13 mouse cellular contexts compared by ENCODE assay signal in the genomic region with DNA sequence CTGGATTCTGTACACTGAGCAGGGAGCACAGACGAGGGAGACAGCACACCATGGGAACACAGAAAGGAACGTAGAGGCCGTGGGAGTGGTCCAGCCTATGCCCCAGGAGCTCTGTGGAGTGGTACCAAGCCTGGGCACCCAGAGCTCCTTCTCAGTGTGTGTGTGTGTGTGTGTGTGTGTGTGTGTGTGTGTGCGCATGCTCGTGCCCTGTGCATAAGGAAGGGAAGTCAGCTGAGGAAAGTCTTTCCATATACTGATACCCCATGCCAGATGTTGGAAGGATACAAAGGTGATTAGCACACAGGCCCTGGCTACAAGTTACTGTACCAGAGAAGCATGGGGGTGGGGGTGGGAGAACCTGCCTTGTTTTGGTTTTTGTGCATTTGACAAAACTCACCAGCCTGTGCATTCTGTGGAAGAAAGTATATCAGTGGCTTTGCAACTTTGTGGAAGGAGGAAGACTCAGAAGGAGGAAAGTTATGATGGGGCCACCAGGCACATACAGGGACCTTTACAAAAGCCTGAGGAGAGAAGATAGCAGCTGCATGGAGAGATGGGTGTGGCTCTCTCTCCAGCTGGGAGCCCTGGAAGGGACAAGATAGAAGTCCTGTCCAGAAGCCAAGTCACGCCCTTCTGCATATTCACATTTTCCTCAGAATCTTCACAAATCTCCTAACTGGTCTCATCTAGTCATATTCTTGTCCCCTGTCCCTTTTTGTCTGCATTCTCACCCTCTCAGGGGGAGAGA. TPM values are rescaled to one million over a fixed set of nuclear protein-coding genes. Genes with fewer than 3 reads are reported as not detected.
DNase-seq lines count a peak whose midpoint lies in the region; ATAC-seq and TF ChIP-seq lines count a peak whose summit lies in the region.
"Had no signal": no experiment of that assay in that cellular context is flagged by ENCODE, and none has a peak within 500 bp of the region (broad histone marks: within the 10 kb centered on the region; RNA-seq: fewer than 3 reads in every experiment).

No protein-coding gene starts in this region.

- H3K9me3 ChIP-seq in heart, embryonic 13.5 days = no peaks in the 10 kb centered on the region
- no peaks in the 10 kb centered on the region for H3K9me3 ChIP-seq in liver, embryonic 11.5 days (ENCODE audit: control insufficient read depth, low read length)
- no peaks in the 10 kb centered on the region for H3K9me3 ChIP-seq in neural tube, embryonic 15.5 days (replicated peaks)
- no peaks in the 10 kb centered on the region for H3K9me3 ChIP-seq in lung, postnatal 0 days (ENCODE audit: low read length)
- H3K9me3 ChIP-seq: limb, embryonic 15.5 days; midbrain, embryonic 12.5 days had no signal

- WGBS in heart, embryonic 13.5 days = 53% methylated on average over 6 of the region's 6 CpGs
- WGBS in liver, embryonic 11.5 days = 50% methylated on average over 6 of the region's 6 CpGs
- 74% methylated on average over 6 of the region's 6 CpGs for WGBS in neural tube, embryonic 15.5 days
- 69% methylated on average over 5 of the region's 6 CpGs for WGBS in lung, postnatal 0 days

- DNase-seq in heart, adult 9 months (ENCODE audit: low spot score in 2 of 2) = no peak
- peak; percentile 22 for DNase-seq in c-Kit-positive CD71-negative TER-119-negative erythroid progenitor cells, embryonic 14.5 days (ENCODE audit: low read depth)
- DNase-seq in liver, embryonic 11.5 days (ENCODE audit: low spot score) = peak; percentile 41
- peak; percentile 39 to 58 for DNase-seq in spleen, postnatal 36 days (ENCODE audit: low spot score in 2 of 2)
- no peak for DNase-seq in right cerebral cortex, postnatal 14 days
- no peak for DNase-seq in lung, postnatal 0 days (ENCODE audit: low spot score)
- DNase-seq: kidney, adult 11 months; layer of hippocampus, adult 9-11 months had no signal

- peaks cover 28% of the 10 kb centered on the region for H3K4me1 ChIP-seq in heart, embryonic 13.5 days
- peaks cover 11% of the 10 kb centered on the region for H3K4me1 ChIP-seq in liver, embryonic 11.5 days (replicated peaks; ENCODE audit: control insufficient read depth, insufficient read depth, low read length)
- no peaks in the 10 kb centered on the region for H3K4me1 ChIP-seq in neural tube, embryonic 15.5 days
- no peaks in the 10 kb centered on the region for H3K4me1 ChIP-seq in lung, postnatal 0 days (ENCODE audit: insufficient read depth, low read depth, low read length)
- H3K4me1 ChIP-seq: midbrain, embryonic 12.5 days had no signal

- peak overlapping the region; percentile 14 for H3K4me2 ChIP-seq in heart, embryonic 13.5 days
- H3K4me2 ChIP-seq in liver, embryonic 11.5 days = peak overlapping the region; percentile 54
- no peak overlapping the region for H3K4me2 ChIP-seq in neural tube, embryonic 15.5 days
- H3K4me2 ChIP-seq in lung, postnatal 0 days (replicated peaks; ENCODE audit: low read depth, low read length) = no peak overlapping the region
- H3K4me2 ChIP-seq: limb, embryonic 15.5 days; midbrain, embryonic 12.5 days had no signal

- TF ChIP-seq EP300 in lung, postnatal 0 days (IDR thresholded peaks at IDR 0.05) = no peak

- peak overlapping the region; percentile 48; the same call in 1 of the 2 replicates for H3K27ac ChIP-seq in heart, embryonic 13.5 days (replicated peaks)
- H3K27ac ChIP-seq in liver, embryonic 11.5 days (ENCODE audit: low read depth, low read length) = peak overlapping the region; percentile 96
- no peak overlapping the region for H3K27ac ChIP-seq in neural tube, embryonic 15.5 days (replicated peaks)
- H3K27ac ChIP-seq in lung, postnatal 0 days (ENCODE audit: low read length) = no peak overlapping the region
- H3K27ac ChIP-seq: limb, embryonic 15.5 days; midbrain, embryonic 12.5 days had no signal

- H3K4me3 ChIP-seq in heart, embryonic 13.5 days = no peak overlapping the region
- H3K4me3 ChIP-seq in liver, embryonic 11.5 days (ENCODE audit: low read depth, low read length) = no peak overlapping the region
- no peak overlapping the region for H3K4me3 ChIP-seq in neural tube, embryonic 15.5 days (replicated peaks)
- H3K4me3 ChIP-seq in lung, postnatal 0 days (ENCODE audit: low read depth, low read length) = no peak overlapping the region
- H3K4me3 ChIP-seq: limb, embryonic 15.5 days; midbrain, embryonic 12.5 days had no signal

- H3K9ac ChIP-seq in heart, embryonic 13.5 days = no peak overlapping the region
- peak overlapping the region; percentile 48 for H3K9ac ChIP-seq in liver, embryonic 11.5 days (ENCODE audit: low read depth, low read length)
- no peak overlapping the region for H3K9ac ChIP-seq in neural tube, embryonic 15.5 days (replicated peaks)
- H3K9ac ChIP-seq in lung, postnatal 0 days (replicated peaks; ENCODE audit: low read depth) = no peak overlapping the region
- H3K9ac ChIP-seq: limb, embryonic 15.5 days; midbrain, embryonic 12.5 days had no signal

- no peak for TF ChIP-seq CTCF in lung, postnatal 0 days (IDR thresholded peaks at IDR 0.05)

- peak; percentile 64 for ATAC-seq in heart, embryonic 13.5 days (ENCODE audit: extremely low read depth, insufficient number of reproducible peaks, low FRiP score, low TSS enrichment)
- peak; percentile 95 for ATAC-seq in liver, embryonic 11.5 days (replicated peaks; ENCODE audit: low FRiP score)
- ATAC-seq in neural tube, embryonic 15.5 days (ENCODE audit: low FRiP score) = no peak
- no peak; the same call in 1 of the 2 replicates for ATAC-seq in lung, postnatal 0 days

- peaks cover 34% of the 10 kb centered on the region for H3K27me3 ChIP-seq in heart, embryonic 13.5 days (replicated peaks)
- H3K27me3 ChIP-seq in liver, embryonic 11.5 days (replicated peaks; ENCODE audit: control insufficient read depth, insufficient read depth, low read length) = peaks cover 16% of the 10 kb centered on the region; the same call in 1 of the 2 replicates
- H3K27me3 ChIP-seq in neural tube, embryonic 15.5 days (replicated peaks) = 0 out of 2 replicates have a peak, but pooled peaks cover 5% of the 10 kb centered on the region
- peaks cover 8% of the 10 kb centered on the region; the same call in 1 of the 2 replicates for H3K27me3 ChIP-seq in lung, postnatal 0 days (replicated peaks; ENCODE audit: insufficient read depth, low read length)

- H3K36me3 ChIP-seq in heart, embryonic 13.5 days = no peaks in the 10 kb centered on the region
- no peaks in the 10 kb centered on the region for H3K36me3 ChIP-seq in liver, embryonic 11.5 days (ENCODE audit: control insufficient read depth, insufficient read depth, low read length)
- H3K36me3 ChIP-seq in neural tube, embryonic 15.5 days = no peaks in the 10 kb centered on the region
- H3K36me3 ChIP-seq in lung, postnatal 0 days (ENCODE audit: insufficient read depth, low read length) = no peaks in the 10 kb centered on the region
- H3K36me3 ChIP-seq: limb, embryonic 15.5 days; midbrain, embryonic 12.5 days had no signal

RNA-seq across cellular contexts. Expression of gene Pkp1, which starts 22.4 kb away (rescaled TPM):
- polyA plus RNA-seq in heart, embryonic 13.5 days (2015; fragmentation: Nextera tagmentation; extraction: Ambion mirVana) = 0.08 and 0.12 TPM in 2 replicates
- polyA plus RNA-seq in liver, embryonic 11.5 days (2014; fragmentation: Nextera tagmentation; extraction: Ambion mirVana) = 0.09 and 0.10 TPM in 2 replicates
- 0.10 and 1.9 TPM in 2 replicates for polyA plus RNA-seq in neural tube, embryonic 15.5 days (2015; fragmentation: Nextera tagmentation; extraction: Ambion mirVana)
- polyA plus RNA-seq in lung, postnatal 0 days (2015; fragmentation: Nextera tagmentation; extraction: Ambion mirVana) = 0.02 TPM in 2 replicates
- polyA plus RNA-seq: neural tube, embryonic 14.5 days had no signal

Comparison
In these comparisons a context has a peak if more than half of its experiments do, and no peak if none do; other contexts are left out.
1. ATAC-seq: peak in heart, embryonic 13.5 days (single experiment) and liver, embryonic 11.5 days (single experiment); none in neural tube, embryonic 15.5 days (single experiment) and lung, postnatal 0 days (single experiment).
2. H3K27ac ChIP-seq: peak in heart, embryonic 13.5 days (single experiment) and liver, embryonic 11.5 days (single experiment); none in neural tube, embryonic 15.5 days (single experiment) and lung, postnatal 0 days (single experiment).
3. H3K4me2 ChIP-seq: peak in heart, embryonic 13.5 days (single experiment) and liver, embryonic 11.5 days (single experiment); none in neural tube, embryonic 15.5 days (single experiment) and lung, postnatal 0 days (single experiment).
4. DNase-seq: peak in c-Kit-positive CD71-negative TER-119-negative erythroid progenitor cells, embryonic 14.5 days (single experiment), liver, embryonic 11.5 days (single experiment) and spleen, postnatal 36 days (2 of 2); none in heart, adult 9 months (0 of 2), right cerebral cortex, postnatal 14 days (single experiment) and lung, postnatal 0 days (single experiment).